Mouse (Mus musculus) neural tube, embryonic 15.5 days (tissue): Measurements from ENCODE around the gene Gm20388. TPM values are rescaled to one million over a fixed set of nuclear protein-coding genes. Genes with fewer than 3 reads are reported as not detected.
A peak's percentile ranks its signal among the peaks of the same experiment; 100 is the strongest.

Experiments used
- ATAC-seq: fragments of 200-750 bp; cut with Nextera tagmentation; 2 replicates; pipeline ENCODE4 v1.8.0; 2017; ENCODE audit warnings: mild to moderate bottlenecking, moderate TSS enrichment, moderate library complexity; ENCODE audit not compliant: low FRiP score
- H3K27ac ChIP-seq: fragments of 300-500 bp; sonication (generic); replicated peaks from 2 replicates; pipeline ENCODE4 v1.5.1; 2015; ENCODE audit warnings: mild to moderate bottlenecking, inconsistent platforms
- H3K27me3 ChIP-seq: fragments of 300-500 bp; sonication (generic); replicated peaks from 2 replicates; pipeline ENCODE4 v1.6.1; 2015; ENCODE audit warnings: inconsistent platforms
- H3K36me3 ChIP-seq: fragments of 300-500 bp; sonication (generic); 2 replicates; pipeline ENCODE4 v1.6.1; 2015; ENCODE audit warnings: inconsistent platforms
- H3K4me1 ChIP-seq: fragments of 300-500 bp; sonication (generic); 2 replicates; pipeline ENCODE4 v1.6.1; 2015; ENCODE audit warnings: inconsistent platforms
- H3K4me2 ChIP-seq: fragments of 300-500 bp; sonication (generic); 2 replicates; pipeline ENCODE4 v1.6.1; 2015; ENCODE audit warnings: inconsistent platforms, mild to moderate bottlenecking, moderate library complexity
- H3K4me3 ChIP-seq: fragments of 300-500 bp; sonication (generic); replicated peaks from 2 replicates; pipeline ENCODE4 v1.5.1; 2015; ENCODE audit warnings: mild to moderate bottlenecking, inconsistent platforms
- H3K9ac ChIP-seq: fragments of 300-500 bp; sonication (generic); replicated peaks from 2 replicates; pipeline ENCODE4 v1.6.1; 2015; ENCODE audit warnings: mild to moderate bottlenecking, inconsistent platforms
- H3K9me3 ChIP-seq: fragments of 300-500 bp; sonication (generic); replicated peaks from 2 replicates; pipeline ENCODE4 v1.6.1; 2016; ENCODE audit warnings: inconsistent platforms
- WGBS: fragments of 180-500 bp; shearing (Covaris S2); methylation state at CpG from one replicate; pipeline ENCODE4 v1.1.7; 2015; ENCODE audit warnings: mixed read lengths; 5-methylcytosine and 5-hydroxymethylcytosine counted together
- polyA plus RNA-seq: library from polyadenylated mRNA; unstranded; fragments of >200 nt; fragmentation: Nextera tagmentation; extraction: Ambion mirVana; gene quantifications from 2 replicates; pipeline ENCODE4 v1.2.1, GENCODE M21; 2015

The Gm20388 gene
- polyA plus RNA-seq, 1 experiment from 2014 or later = not detected

GRCm38 (mm10) chr8:122103241-122103640 lies 2192.6 kb downstream of the Gm20388 start:
- H3K9me3 ChIP-seq = no peaks in the 10 kb centered on the region
- H3K4me1 ChIP-seq = peaks cover 12% of the 10 kb centered on the region
- no peaks in the 10 kb centered on the region for H3K36me3 ChIP-seq
- no peaks in the 10 kb centered on the region for H3K27me3 ChIP-seq
- H3K9ac ChIP-seq = no peak overlapping the region
- H3K4me3 ChIP-seq = no peak overlapping the region
- H3K4me2 ChIP-seq = no peak overlapping the region
- ATAC-seq = no peak
- H3K27ac ChIP-seq = no peak overlapping the region
- WGBS = 68% methylated on average over 9 of the region's 9 CpGs

GRCm38 (mm10) chr8:122104658-122105057 lies 2194.0 kb downstream of the Gm20388 start:
- no peaks in the 10 kb centered on the region for H3K27me3 ChIP-seq
- H3K4me1 ChIP-seq = peaks cover 12% of the 10 kb centered on the region
- ATAC-seq = no peak
- H3K4me2 ChIP-seq = no peak overlapping the region
- no peaks in the 10 kb centered on the region for H3K36me3 ChIP-seq
- WGBS = 65% methylated on average over 4 of the region's 4 CpGs
- no peak overlapping the region for H3K4me3 ChIP-seq
- H3K9ac ChIP-seq = no peak overlapping the region
- no peaks in the 10 kb centered on the region for H3K9me3 ChIP-seq
- no peak overlapping the region for H3K27ac ChIP-seq

GRCm38 (mm10) chr8:122106270-122106669 lies 2195.6 kb downstream of the Gm20388 start:
- Histone ChIP-seq H3K27me3 (no peaks in the 10 kb centered on the region), H3K4me1 (peaks cover 12% of the 10 kb centered on the region), H3K4me3 (no peak overlapping the region), H3K9ac (no peak overlapping the region), H3K4me2 (no peak overlapping the region), H3K27ac (no peak overlapping the region), H3K36me3 (no peaks in the 10 kb centered on the region), H3K9me3 (no peaks in the 10 kb centered on the region)
- peak; percentile 63 for ATAC-seq
- 17% methylated on average over 9 of the region's 9 CpGs for WGBS

- H3K9me3 ChIP-seq = no peaks in the 10 kb centered on the region
- no peaks in the 10 kb centered on the region for H3K27me3 ChIP-seq
- ATAC-seq = no peak
- H3K4me3 ChIP-seq = no peak overlapping the region
- peaks cover 15% of the 10 kb centered on the region for H3K4me1 ChIP-seq
- no peak overlapping the region for H3K9ac ChIP-seq
- whole genome bisulfite sequencing = 59% methylated on average over 20 of the region's 20 CpGs
- H3K4me2 ChIP-seq = no peak overlapping the region
- H3K27ac ChIP-seq = no peak overlapping the region
- H3K36me3 ChIP-seq = no peaks in the 10 kb centered on the region
Observed at GRCm38 (mm10) chr8:122110240-122110866, 2199.7 kb downstream of the Gm20388 start.

- Histone ChIP-seq H3K27me3 (no peaks in the 10 kb centered on the region), H3K4me1 (peaks cover 15% of the 10 kb centered on the region), H3K9ac (no peak overlapping the region), H3K4me2 (no peak overlapping the region), H3K4me3 (no peak overlapping the region), H3K27ac (no peak overlapping the region), H3K9me3 (no peaks in the 10 kb centered on the region), H3K36me3 (no peaks in the 10 kb centered on the region)
- no peak for ATAC-seq
- 15% methylated on average over 6 of the region's 6 CpGs for WGBS
Observed at GRCm38 (mm10) chr8:122110867-122111253, 2200.2 kb downstream of the Gm20388 start.

GRCm38 (mm10) chr8:122111745-122112144 lies 2201.1 kb downstream of the Gm20388 start:
- Histone ChIP-seq H3K4me3 (no peak overlapping the region), H3K27ac (no peak overlapping the region), H3K27me3 (no peaks in the 10 kb centered on the region), H3K4me1 (peaks cover 6% of the 10 kb centered on the region; the same call in 1 of the 2 replicates), H3K9me3 (no peaks in the 10 kb centered on the region), H3K4me2 (no peak overlapping the region), H3K9ac (no peak overlapping the region), H3K36me3 (no peaks in the 10 kb centered on the region)
- ATAC-seq = no peak
- 45% methylated on average over 11 of the region's 11 CpGs for WGBS

GRCm38 (mm10) chr8:122112264-122112965 lies 2201.8 kb downstream of the Gm20388 start:
- Histone ChIP-seq H3K27ac (no peak overlapping the region), H3K9ac (no peak overlapping the region), H3K27me3 (no peaks in the 10 kb centered on the region), H3K9me3 (no peaks in the 10 kb centered on the region), H3K4me2 (no peak overlapping the region), H3K4me3 (no peak overlapping the region), H3K36me3 (no peaks in the 10 kb centered on the region), H3K4me1 (0 out of 2 replicates have a peak, but pooled peaks cover 4% of the 10 kb centered on the region)
- no peak for ATAC-seq
- 75% methylated on average over 14 of the region's 14 CpGs for WGBS

GRCm38 (mm10) chr8:122114890-122115289 lies 2204.2 kb downstream of the Gm20388 start:
- H3K27ac ChIP-seq = no peak overlapping the region
- no peak overlapping the region for H3K4me2 ChIP-seq
- no peaks in the 10 kb centered on the region for H3K9me3 ChIP-seq
- WGBS = 90% methylated on average over 2 of the region's 2 CpGs
- no peak for ATAC-seq
- H3K4me1 ChIP-seq = 0 out of 2 replicates have a peak, but pooled peaks cover 4% of the 10 kb centered on the region
- H3K4me3 ChIP-seq = no peak overlapping the region
- H3K9ac ChIP-seq = no peak overlapping the region
- H3K27me3 ChIP-seq = no peaks in the 10 kb centered on the region
- H3K36me3 ChIP-seq = no peaks in the 10 kb centered on the region

GRCm38 (mm10) chr8:122116716-122117357 lies 2206.2 kb downstream of the Gm20388 start:
- H3K4me3 ChIP-seq = no peak overlapping the region
- 0 out of 2 replicates have a peak, but pooled peaks cover under 1% of the 10 kb centered on the region for H3K4me1 ChIP-seq
- H3K9me3 ChIP-seq = no peaks in the 10 kb centered on the region
- no peaks in the 10 kb centered on the region for H3K27me3 ChIP-seq
- no peak for ATAC-seq
- no peak overlapping the region for H3K27ac ChIP-seq
- no peak overlapping the region for H3K4me2 ChIP-seq
- WGBS = 92% methylated on average over 7 of the region's 7 CpGs
- no peaks in the 10 kb centered on the region for H3K36me3 ChIP-seq
- no peak overlapping the region for H3K9ac ChIP-seq

GRCm38 (mm10) chr8:122118097-122118496 lies 2207.5 kb downstream of the Gm20388 start:
- no peak overlapping the region for H3K4me3 ChIP-seq
- no peak overlapping the region for H3K4me2 ChIP-seq
- no peak overlapping the region for H3K27ac ChIP-seq
- H3K4me1 ChIP-seq = no peaks in the 10 kb centered on the region
- no peaks in the 10 kb centered on the region for H3K36me3 ChIP-seq
- no peak overlapping the region for H3K9ac ChIP-seq
- 89% methylated on average over 10 of the region's 10 CpGs for WGBS
- no peaks in the 10 kb centered on the region for H3K9me3 ChIP-seq
- no peaks in the 10 kb centered on the region for H3K27me3 ChIP-seq
- no peak for ATAC-seq

- 77% methylated on average over 15 of the region's 15 CpGs for WGBS
- H3K9ac ChIP-seq = no peak overlapping the region
- H3K27ac ChIP-seq = no peak overlapping the region
- H3K27me3 ChIP-seq = no peaks in the 10 kb centered on the region
- no peak overlapping the region for H3K4me2 ChIP-seq
- H3K4me3 ChIP-seq = no peak overlapping the region
- no peaks in the 10 kb centered on the region for H3K36me3 ChIP-seq
- ATAC-seq = no peak
- no peaks in the 10 kb centered on the region for H3K9me3 ChIP-seq
- no peaks in the 10 kb centered on the region for H3K4me1 ChIP-seq
Observed at GRCm38 (mm10) chr8:122118536-122118935, 2207.9 kb downstream of the Gm20388 start.

GRCm38 (mm10) chr8:122124326-122124725 lies 2213.7 kb downstream of the Gm20388 start:
- WGBS = 94% methylated on average over 3 of the region's 3 CpGs
- Histone ChIP-seq H3K4me3 (no peak overlapping the region), H3K4me1 (0 out of 2 replicates have a peak, but pooled peaks cover 3% of the 10 kb centered on the region), H3K9me3 (no peaks in the 10 kb centered on the region), H3K9ac (no peak overlapping the region), H3K27me3 (no peaks in the 10 kb centered on the region), H3K27ac (no peak overlapping the region), H3K36me3 (no peaks in the 10 kb centered on the region), H3K4me2 (no peak overlapping the region)
- no peak for ATAC-seq
